Mouse (Mus musculus) brain, embryonic 14.5 days (tissue): Measurements from ENCODE around the gene Alkbh6. TPM values are rescaled to one million over a fixed set of nuclear protein-coding genes. Genes with fewer than 3 reads are reported as not detected.

ENCODE experiments used
- DNase-seq: peaks from one replicate; pipeline ENCODE4 v3.0.0-alpha.2; 2011; ENCODE audit warnings: low read depth
- CTCF ChIP-seq: fragments of 200-500 bp; IDR thresholded peaks from 2 replicates; pipeline ENCODE4 v1.5.1; 2012; ENCODE audit warnings: inconsistent platforms, mild to moderate bottlenecking, moderate library complexity, borderline replicate concordance; ENCODE audit not compliant: insufficient read depth, insufficient read length; ENCODE audit errors: extremely low read depth
- POLR2A ChIP-seq: fragments of 200-500 bp; IDR thresholded peaks from 2 replicates; pipeline ENCODE4 v1.6.1; 2012; ENCODE audit warnings: mild to moderate bottlenecking, inconsistent platforms, borderline replicate concordance; ENCODE audit not compliant: poor library complexity, insufficient read depth, insufficient read length, severe bottlenecking; ENCODE audit errors: extremely low read depth
- polyA plus RNA-seq: library from polyadenylated mRNA; depleted of rRNA; stranded (reverse); fragments of >200 nt; gene quantifications from 2 replicates; pipeline ENCODE4 v1.2.3, GENCODE M21; 2012

The Alkbh6 gene
- polyA plus RNA-seq, 1 experiment = 131 TPM

DNA sequence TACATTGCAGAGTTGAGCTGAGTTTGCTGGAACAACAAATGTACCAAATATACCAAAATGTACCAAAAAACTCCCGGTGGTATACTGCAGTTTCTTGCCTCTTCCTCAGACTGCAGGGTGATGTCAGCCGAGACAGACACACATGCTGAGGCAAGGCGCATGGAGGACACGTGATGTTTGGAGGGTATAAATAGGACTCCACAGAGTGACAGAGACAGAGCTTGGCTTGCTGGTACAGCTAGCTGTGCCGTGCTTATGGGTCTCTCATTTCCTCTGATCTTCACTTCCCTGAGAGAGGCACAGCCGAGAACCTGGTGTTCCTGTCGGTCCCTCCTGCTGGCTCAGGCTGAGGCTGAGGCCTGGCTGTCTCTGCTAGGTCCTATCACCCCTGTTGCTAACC, 25.8 kb upstream of the Alkbh6 start:
- DNase-seq = no peak
- TF ChIP-seq POLR2A (no peak), CTCF (no peak)

DNA sequence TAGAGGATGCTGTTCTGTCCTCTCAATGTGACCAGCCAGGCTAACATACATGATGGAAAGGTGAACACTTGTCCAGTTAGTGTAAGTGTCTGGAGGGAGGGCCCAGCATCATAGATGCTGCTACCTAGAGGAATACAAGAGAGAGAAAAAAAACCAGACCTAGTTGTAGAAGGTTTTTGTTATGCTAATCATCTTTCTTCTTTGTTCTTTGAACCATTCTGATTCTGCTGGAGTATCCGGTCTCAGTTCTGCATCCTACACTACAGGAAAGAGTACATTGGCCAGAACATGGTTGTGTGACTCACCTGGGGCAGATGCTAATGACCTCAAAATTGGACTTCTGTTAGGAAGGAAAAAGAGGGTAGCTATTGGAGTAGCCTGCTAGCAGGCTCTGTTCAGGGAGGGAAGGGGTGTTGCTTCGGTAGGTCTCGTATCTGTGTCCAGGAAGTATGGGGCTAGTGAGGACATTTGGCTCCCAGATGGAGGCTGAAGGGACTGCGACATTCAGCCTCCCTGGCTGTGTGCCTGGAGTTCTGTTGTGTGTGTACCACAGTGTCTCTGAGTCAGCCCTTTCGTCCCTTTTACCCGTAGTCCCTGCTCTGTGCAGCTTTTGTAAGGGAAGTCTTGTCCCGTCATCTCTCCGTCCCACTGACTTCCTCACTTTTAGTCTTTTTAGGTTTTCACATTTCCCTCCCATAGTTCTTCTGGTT, 21.7 kb upstream of the Alkbh6 start:
- no peak for TF ChIP-seq POLR2A
- no peak for TF ChIP-seq CTCF
- DNase-seq = peak; percentile 22

DNA sequence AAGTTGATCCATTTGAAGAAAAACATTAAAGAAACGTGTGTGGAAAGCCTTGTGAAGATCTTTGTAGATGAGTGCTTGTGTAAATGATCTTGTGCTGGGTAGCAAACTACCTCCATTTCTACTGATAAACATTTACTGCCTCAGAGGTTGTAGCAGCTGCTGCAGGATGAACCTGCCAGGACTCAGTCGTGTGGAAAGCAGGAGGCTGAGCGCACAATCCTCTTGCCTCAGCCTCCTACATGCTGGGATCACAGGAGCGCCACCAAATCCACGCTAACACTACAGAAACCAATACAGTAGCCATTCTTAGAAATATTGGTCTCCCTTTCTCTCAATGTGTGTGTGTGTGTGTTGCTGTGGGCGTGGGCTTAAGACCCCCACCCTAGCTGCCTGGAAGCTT, 20.5 kb upstream of the Alkbh6 start:
- TF ChIP-seq CTCF = no peak
- TF ChIP-seq POLR2A = no peak
- no peak for DNase-seq

DNA sequence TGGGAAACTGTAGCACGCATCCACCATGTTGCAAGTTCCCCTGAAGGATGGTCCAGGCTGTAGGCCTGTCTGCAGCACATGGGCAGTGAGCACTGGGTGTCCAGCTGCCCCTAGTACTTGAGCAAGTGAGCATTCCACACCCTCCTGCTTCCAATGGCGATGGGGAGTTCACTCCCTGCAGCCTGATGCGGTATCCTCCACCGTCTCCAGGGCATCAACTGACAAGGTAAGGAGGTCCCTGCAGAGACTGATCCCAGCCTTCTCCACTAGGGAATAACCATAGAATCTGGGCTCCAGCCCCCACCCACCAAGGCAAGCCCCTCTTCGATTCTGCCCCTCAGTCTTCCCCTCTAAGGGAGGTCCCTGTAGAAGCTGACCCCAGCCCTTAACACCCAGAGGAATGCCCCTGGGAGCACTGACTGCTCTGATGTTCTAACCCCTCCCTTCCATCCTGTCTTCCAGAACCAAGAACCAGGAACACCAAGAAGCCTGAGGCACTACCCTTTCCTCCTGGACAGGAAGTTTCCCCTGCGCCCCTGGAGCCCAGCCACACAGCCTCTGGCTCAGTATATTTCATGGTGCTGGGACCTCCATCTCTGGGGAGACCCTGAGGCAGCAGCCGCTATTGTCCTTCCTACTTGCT, 19.3 kb upstream of the Alkbh6 start:
- TF ChIP-seq POLR2A (no peak), CTCF (no peak)
- DNase-seq = no peak

DNA sequence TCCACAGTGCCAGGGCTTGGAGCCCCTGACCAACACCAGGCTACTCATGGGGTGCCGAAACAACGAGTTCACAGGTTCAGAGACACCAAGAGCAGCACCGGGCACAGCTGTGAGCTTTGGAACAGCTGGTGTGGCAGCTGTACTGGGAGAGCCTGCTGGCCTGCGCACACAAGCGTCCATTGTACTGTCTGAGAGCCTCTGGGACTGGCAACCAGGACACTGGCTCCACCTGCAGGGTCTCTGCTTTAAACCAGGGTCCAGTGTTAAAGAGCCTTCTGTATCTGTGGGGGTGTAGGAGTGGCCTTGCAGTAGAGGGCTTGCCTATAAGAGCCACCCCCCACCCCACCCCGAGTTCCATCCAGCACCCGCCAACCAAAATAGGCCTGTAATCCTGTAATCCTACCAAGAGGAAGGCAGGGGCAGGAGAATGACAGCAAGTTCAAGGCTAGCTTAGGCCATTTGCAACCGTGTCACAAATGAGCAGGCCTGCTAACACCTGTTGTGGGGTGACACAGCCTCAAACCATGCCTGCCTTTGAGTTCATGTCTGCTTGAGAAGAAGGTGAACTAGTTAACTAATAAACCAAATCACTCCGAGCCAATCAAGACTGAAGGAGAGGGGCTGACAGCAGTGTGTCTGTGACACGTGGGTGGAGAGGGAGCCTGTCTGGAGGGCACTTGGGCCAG, 18.7 kb upstream of the Alkbh6 start:
- no peak for TF ChIP-seq POLR2A
- no peak for TF ChIP-seq CTCF
- DNase-seq = peak; percentile 40

DNA sequence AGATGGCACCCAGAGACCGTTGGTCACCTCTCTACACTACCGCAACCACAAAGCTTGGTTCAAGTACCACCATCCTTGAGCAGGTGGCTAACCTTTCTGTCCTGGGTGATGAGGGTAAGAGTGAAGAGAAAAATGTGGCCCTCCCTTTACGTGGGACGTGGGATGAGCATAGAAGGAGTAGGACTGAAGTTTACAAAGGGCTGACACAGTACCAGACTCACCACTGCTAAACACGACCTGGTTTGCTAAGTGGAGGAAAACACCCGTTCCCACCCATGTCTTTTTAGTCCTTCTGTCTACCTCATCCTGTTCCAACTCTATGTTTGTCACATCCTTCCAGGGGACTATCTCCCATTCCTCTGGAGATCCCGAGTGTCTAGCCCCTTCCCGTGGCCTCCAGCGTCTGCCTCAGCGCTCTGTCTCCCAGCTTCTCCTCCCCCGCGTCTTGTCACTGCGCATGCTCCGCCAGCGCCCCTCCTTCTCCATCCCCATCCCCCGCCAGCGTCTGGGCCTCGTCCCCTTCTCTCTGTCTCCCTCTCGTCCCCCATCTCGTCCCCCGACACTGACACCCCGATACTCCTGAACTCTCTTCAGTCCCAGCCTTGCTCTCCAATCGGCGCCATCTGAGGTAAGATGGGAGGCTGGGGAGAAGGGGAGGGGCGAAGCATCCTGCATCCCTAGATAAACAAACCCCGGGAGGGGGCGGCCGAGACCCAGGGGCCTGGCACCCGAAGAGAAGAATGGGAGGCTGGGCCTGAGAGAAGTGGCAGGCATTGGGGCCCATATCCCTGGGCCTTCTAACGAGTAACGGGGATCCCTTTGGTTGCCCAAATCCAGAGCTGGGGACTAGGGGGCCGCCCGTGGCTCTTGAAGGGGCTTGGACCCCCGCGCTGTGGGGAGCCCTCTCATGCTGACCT, 17.0 kb upstream of the Alkbh6 start, which contains the start of gene Clip3:
TSS of gene Clip3 (plus strand) at position 514 of the 917 bp plus-strand sequence.
- peak; percentile 94 for DNase-seq
- TF ChIP-seq POLR2A (peak; percentile 49; the same call in 1 of the 2 replicates), CTCF (0 out of 2 replicates have a peak, but pooled peaks have one; percentile 1)

DNA sequence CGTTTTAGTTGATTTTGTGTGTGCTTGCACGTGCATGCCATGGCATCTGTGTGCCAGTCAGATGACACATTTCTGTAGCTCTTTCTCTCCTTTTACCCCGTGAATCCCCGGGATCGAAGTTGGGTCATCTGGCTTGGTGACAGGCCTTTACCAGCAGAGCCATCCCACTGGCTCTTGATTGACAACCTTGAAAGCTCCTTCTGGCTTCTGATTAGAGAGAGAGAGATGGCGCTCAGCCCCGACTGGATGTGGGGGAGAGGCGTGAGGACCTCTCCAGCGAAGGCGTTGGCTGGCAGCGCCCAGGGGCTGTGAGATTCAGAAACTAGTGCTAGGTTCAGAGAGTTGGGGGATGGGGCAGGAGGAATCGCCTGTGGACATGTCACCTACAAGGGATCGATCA, 14.7 kb upstream of the Alkbh6 start:
- peak; percentile 52 for DNase-seq
- no peak for TF ChIP-seq POLR2A
- TF ChIP-seq CTCF = no peak

DNA sequence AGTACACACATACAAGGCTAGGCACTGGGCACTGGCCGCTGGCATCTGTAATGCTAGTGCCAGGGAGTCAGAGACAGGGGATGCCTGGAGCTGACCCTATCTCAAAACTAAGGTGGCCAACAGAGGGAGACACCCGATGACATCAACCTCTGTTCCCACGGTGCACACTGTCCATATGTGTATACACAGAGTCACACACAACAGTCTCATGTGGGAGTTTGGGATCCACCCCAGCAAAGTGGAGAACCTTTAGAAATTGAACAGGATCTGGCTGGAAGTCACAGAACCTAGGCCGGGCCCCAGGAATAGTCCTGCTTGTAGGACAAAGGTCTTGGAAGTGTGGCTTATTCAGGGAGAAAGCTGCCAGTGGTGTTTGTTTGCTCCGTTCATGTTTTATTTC, 14.2 kb upstream of the Alkbh6 start:
- TF ChIP-seq POLR2A (no peak), CTCF (no peak)
- no peak for DNase-seq

DNA sequence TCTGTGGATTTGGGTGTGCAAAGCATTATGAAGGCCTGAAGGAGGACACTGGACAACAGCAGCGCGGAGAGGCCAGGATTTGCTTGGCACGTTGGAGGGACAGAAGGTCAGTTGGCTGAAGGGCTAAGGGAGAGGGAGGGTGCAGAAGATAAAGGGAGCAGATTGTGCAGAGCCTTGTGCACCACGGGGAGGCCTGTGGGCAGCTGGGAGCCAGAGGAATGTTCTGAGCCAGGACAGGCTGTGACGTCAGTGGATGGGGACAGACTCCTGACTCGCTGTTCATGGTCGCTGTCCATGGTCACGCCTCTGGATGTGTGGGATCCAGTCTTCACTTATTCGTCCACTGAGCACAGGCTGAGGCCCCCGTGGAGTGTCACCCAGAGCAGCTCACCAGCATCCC, 13.4 kb upstream of the Alkbh6 start:
- TF ChIP-seq CTCF (no peak), POLR2A (no peak)

DNA sequence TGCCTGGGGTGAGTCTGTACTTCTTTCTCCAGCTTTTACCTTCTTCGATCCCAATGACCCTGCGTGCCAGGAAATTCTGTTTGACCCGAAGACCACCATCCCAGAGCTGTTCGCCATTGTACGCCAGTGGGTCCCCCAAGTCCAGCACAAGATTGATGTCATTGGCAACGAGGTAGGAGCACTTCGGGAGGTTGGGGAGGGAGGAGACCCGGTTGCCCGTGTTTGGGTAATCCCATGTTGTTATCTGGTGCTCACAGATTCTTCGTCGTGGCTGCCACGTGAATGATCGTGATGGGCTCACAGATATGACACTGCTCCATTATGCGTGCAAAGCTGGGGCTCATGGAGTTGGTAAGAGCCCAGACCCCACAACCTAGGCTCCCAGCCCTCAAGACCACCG, 11.7 kb upstream of the Alkbh6 start:
- TF ChIP-seq POLR2A = no peak
- no peak for TF ChIP-seq CTCF
- no peak for DNase-seq

More for the DNA sequence above, 13.4 kb upstream of the Alkbh6 start:
- DNase-seq = no peak

DNA sequence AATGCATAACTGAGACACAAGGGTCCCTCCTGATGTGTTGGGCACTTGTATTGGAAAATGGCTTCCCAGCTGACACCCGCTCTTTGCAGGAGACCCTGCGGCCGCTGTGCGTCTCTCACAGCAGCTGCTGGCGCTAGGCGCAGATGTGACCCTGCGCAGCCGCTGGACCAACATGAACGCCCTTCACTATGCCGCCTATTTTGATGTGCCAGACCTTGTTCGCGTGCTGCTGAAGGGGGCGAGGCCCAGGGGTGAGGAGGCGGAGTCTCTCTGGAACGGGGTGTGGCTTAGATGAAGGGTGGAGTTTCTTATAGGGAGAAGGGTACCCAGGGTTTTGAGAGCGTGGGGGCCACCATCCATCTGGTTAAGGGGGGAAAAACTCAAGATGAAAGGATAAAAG, 11.3 kb upstream of the Alkbh6 start:
- TF ChIP-seq POLR2A = no peak
- no peak for DNase-seq

DNA sequence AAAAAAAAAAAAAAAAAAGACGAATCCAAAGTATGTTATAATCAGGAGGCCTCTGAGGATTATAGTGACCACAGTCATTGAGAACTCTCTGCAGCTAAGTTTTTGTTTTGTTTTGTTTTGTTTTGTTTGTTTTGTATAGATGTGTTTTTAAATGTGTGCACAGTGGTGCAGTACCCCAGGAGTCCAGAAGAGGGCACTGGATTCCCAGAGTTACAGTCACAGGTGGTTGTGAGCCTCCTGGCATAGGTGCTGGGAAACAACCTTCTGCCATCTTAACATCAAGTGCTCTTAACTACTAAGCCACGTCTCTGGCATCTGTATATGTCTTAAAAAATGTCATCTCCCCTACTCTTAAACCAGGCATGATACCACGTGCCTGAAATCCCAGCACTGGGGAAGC, 7.6 kb upstream of the Alkbh6 start:
- peak; percentile 56 for DNase-seq
- TF ChIP-seq CTCF (peak; percentile 69; the same call in 1 of the 2 replicates), POLR2A (no peak)
